ENCODE assay signal across 12 mouse cellular contexts in genomic region chr12:117242181-117242580, GRCm38 (mm10).
DNase-seq lines count a peak whose midpoint lies in the region; ATAC-seq lines count a peak whose summit lies in the region.
"Had no signal": no experiment of that assay in that cellular context is flagged by ENCODE, and none has a peak within 500 bp of the region (broad histone marks: within the 10 kb centered on the region; RNA-seq: fewer than 3 reads in every experiment).

No protein-coding gene starts in this region.

- H3K4me1 ChIP-seq in heart, embryonic 11.5 days (ENCODE audit: control insufficient read depth, insufficient read depth, low read length) = no peaks in the 10 kb centered on the region

- no peaks in the 10 kb centered on the region for H3K36me3 ChIP-seq in heart, embryonic 11.5 days (ENCODE audit: control insufficient read depth, insufficient read depth, low read length)

- no peak overlapping the region for H3K4me3 ChIP-seq in heart, embryonic 11.5 days (ENCODE audit: low read depth, low read length)
- H3K4me3 ChIP-seq: myocyte had no signal

- WGBS in heart, embryonic 11.5 days (ENCODE audit: insufficient replicate concordance) = 44% methylated on average over 7 of the region's 7 CpGs

- peak; percentile 49 to 68 for DNase-seq in heart, adult 18-20 months
- peak; percentile 65 for DNase-seq in MN1 (ENCODE audit: low spot score)
- DNase-seq in brain, adult 2 months (ENCODE audit: low read depth, low spot score) = peak; percentile 56
- DNase-seq in kidney, postnatal 36 days = peak; percentile 67 to 74
- no peak for DNase-seq in neural tube, embryonic 10.5 days (ENCODE audit: extremely low spot score, low spot score)
- DNase-seq: liver; right cerebral cortex, postnatal 4 days had no signal

- H3K9me3 ChIP-seq in heart, embryonic 11.5 days (replicated peaks; ENCODE audit: control insufficient read depth, low read length) = no peaks in the 10 kb centered on the region

- H3K4me2 ChIP-seq in heart, embryonic 11.5 days = no peak overlapping the region

- ATAC-seq in heart, embryonic 11.5 days (replicated peaks; ENCODE audit: insufficient number of reproducible peaks, low FRiP score, low TSS enrichment) = no peak
- ATAC-seq in monocyte, adult 5-6 weeks (replicated peaks; ENCODE audit: insufficient number of reproducible peaks, low FRiP score, low TSS enrichment, poor library complexity, severe bottlenecking) = no peak
- ATAC-seq in megakaryocyte, adult 5-6 weeks (ENCODE audit: poor library complexity, severe bottlenecking) = no peak
- ATAC-seq: intestine, embryonic 16.5 days had no signal

- no peak overlapping the region for H3K9ac ChIP-seq in heart, embryonic 11.5 days (ENCODE audit: low read depth, low read length)

- 0 out of 2 replicates have a peak, but pooled peaks cover 2% of the 10 kb centered on the region for H3K27me3 ChIP-seq in heart, embryonic 11.5 days (ENCODE audit: control insufficient read depth, insufficient read depth, low read length)

- no peak overlapping the region for H3K27ac ChIP-seq in heart, embryonic 11.5 days (ENCODE audit: low read depth, low read length)
